Mouse (Mus musculus): ENCODE measurements around the gene Olfr750.

Olfr750 gene

GRCm38 (mm10) chr14:51026391-51027133, 47.7 kb downstream of the Olfr750 start:
- DNase-seq, result peak; percentile 44

GRCm38 (mm10) chr14:51024820-51025219, 49.4 kb downstream of the Olfr750 start:
- no peak for DNase-seq

- no peak for DNase-seq
Measured at GRCm38 (mm10) chr14:51023457-51023856, 50.8 kb downstream of the Olfr750 start.

GRCm38 (mm10) chr14:51017256-51017655, 57.0 kb downstream of the Olfr750 start:
- peak; percentile 13 for DNase-seq

Measured in kidney, adult 11 months (tissue).